Mouse (Mus musculus) adrenal gland, postnatal 4 days (tissue): ENCODE data around the gene Btf3l4. TPM values are rescaled to one million over a fixed set of nuclear protein-coding genes. Genes with fewer than 3 reads are reported as not detected.

Experiments
- DNase-seq, 2 experiments: peaks; one replicate each; pipeline ENCODE4 v3.0.0; 2021 to 2022; ENCODE audit warnings: low spot score in 2 of 2, mixed read lengths in 2 of 2
- total RNA-seq, 2 experiments: library from RNA; stranded (reverse); gene quantifications; 2 replicates each; pipeline ENCODE4 v1.2.3; 2021

Btf3l4 gene
- total RNA-seq, 2 experiments from 2014 or later: 144 to 146 TPM

DNA sequence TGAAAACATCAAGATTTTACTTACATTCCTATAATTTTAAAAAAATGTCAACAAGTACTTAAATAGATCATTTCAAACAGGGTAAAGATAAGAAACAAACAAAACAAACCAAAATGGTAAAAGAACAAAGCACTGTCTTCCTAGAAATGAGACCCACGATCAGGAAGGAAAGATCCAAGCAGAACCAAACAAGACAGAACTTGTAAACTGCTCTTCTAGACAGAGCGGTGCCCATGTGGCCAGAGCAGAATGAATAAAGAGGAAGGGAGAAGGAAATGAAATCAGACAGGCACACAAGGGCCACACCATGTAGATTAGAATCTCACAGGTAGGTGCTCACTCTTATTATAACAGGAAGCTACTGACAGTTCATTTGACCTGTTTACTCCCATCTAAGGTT lies 6.8 kb downstream of the Btf3l4 start:
- no peak for DNase-seq

DNA sequence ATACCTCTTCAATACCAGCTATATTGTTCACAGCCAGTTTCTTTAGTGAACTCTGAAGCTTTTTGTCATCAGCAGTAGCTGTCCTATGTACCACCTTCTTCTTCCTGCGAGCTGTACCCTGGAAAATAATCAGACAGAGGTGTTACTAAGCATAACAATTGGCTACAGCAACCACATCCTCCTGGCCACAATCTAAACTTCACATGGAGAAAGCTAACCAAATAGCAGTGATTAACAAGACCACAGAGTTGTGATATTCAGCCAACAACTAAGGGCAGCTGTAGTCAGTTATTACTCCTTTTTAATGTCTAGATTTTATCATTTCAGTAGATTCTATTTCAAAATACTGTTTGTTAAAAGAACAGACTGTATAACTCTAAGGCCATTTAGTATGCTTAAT lies 7.3 kb downstream of the Btf3l4 start:
- DNase-seq: no peak

DNA sequence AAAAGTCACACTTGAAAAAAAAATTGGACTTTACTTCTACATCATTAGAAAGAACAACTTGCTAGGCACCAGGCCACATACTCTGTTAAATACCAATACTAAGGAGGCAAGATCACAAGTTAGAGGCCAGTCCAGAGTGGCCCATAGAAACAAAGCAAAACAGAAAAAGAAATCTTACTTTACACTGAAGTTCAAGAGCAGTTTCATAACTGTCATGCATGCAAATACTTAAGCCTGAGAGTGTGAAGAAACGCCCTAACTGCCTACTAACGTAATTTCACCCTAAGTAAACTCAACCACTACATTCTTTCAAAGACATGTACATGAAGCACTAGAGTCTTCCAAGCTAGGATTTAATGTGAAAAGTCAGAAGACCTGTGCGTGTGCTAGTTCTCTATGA lies 7.7 kb downstream of the Btf3l4 start:
- no peak for DNase-seq

DNA sequence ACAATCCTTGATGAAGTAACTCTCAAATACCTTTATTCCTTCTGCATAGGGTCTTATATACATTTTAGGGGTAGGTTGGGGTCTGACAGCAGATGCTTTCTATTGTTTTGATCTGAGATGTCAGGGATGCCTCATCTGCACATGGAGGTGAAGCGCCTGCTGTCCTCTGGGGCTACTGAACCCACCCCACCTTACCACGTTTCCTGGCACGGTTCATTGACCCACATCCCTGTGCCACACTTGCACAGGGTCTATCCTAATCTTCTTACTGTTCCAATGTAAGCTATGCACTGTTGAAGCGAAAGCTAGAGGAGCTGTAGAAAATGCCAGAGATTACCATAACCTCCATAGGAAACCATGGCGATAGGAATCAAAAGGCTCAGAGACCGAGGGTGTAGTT lies 21.9 kb downstream of the Btf3l4 start:
- no peak for DNase-seq

DNA sequence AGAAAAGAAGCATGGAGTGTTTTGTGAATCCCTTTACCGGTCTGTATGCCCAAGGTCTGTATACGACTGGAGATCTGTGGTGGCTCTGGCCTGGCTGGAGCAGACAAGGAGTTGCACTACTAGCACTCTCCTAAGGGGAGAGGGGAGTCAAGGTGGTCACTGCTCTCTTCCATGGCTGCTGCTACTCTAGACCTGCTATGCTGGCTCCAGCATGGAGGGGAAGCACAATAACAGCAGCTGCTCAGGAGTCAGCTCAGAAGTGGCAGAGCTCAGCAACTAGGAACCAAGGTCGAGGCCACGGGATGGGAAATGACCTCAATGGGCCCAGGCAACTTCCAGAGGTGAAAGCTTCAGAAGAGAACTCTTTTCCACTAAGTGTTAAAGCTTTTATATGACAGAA lies 22.3 kb downstream of the Btf3l4 start:
- no peak for DNase-seq

DNA sequence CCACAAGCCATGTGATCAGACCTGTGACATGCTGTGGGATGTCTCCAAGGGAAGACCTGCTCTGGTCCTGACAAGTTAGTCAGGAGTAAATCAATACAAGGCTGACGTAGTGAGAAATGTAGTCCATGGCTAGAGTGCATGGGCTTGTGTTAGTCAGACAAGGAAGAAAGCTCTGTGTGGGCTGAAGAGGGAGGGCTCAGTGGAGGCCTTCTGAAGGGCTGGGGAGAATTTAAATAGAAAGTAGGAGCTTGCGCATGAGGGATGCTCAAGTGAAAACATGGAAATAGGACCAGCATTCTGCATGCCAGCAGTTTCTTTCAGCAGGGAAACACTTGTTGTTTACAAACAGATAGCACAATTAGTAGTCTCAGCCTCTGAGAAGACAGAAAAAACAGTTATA lies 29.9 kb downstream of the Btf3l4 start:
- no peak for DNase-seq

DNA sequence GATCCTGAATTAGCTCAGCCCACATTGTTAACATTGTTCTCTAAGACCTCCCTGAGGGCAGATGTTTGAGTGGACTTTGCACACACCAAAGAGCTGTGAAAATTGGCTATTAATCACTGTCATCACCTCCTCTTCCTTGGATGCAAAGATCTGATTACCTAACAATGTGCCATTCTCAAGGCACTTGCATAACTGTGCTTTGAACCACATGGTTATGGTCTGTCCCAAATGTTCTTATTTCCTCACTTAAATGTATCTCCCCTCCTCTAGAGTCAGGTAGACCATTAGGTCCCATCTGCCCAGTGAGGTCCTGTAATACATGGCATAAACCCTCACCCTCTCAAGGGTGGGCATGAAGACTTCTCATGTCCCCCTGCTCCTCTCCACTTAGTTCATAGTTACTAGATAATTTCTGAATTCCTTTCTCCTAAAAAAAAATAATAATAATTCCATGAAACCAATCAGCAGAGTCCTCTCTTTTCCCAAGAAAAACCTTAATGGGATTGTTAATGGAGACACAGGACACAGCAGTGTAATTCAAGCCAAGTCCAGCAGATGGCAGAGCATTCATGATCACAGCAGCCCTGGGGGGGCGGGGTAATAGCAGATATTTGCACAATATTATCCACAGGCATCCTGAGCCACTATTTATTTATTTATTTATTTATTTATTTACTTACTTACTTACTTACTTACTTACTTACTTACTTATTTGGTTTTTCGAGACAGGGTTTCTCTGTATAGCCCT lies 35.2 kb downstream of the Btf3l4 start:
- peak; percentile 28 to 45 for DNase-seq

DNA sequence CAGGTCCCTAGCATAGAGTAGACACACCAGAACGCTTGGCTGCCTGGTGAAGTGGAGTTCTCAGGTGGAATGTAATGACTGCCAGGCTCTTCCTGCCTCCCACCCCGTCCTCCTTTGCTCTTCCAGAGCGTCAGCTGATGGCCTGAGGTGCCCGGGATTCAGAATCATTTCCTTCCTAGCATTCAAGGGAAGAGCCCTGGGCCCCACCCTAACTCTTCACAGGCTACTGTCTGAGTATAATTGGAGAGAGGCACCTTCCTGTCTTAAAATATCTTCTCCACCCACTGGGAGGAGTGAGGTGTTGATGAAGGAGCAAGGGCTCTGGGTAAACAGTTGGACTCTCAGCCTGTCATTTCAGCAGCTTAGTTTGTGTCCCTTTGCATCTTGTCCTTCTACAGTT lies 36.7 kb downstream of the Btf3l4 start:
- DNase-seq: no peak

DNA sequence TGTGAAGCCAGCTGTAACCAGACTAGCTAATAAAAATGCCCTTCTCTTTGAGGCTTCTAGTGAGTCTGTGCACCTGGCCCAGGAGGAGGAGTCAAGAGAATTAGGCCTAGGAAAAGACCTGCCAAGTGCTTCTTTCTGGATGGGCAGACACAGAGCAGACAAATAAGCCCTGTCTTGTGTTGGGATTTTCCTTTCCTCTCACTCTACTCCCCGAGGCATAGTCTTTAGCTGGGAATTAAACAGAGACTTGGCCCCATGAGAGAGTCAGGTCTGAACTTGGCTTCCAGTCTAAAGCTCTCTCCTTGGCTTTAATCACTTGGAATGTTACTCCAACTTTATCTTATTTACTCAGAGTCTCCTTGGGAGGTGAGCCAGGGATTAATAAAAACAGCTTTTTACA lies 39.5 kb downstream of the Btf3l4 start:
- no peak for DNase-seq

DNA sequence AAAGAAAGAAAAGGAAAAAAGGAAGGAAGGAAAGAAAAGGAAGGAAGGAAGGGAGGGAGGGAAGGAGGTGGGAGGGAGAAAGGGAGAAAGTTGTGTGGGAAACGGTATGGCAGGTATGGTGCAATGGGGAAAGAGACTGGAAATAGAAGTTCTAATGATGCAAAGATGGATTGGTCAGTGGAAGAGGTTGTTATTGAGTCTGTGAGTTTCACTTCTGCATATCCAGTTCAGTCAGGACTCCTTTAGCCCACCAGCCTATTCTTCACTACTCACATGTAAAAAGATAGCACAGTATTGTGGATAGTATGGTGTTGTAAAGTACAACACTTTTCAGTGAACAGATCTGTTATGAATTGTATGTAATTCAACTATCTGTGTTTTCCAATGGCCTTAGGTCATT lies 42.9 kb downstream of the Btf3l4 start:
- DNase-seq: no peak

DNA sequence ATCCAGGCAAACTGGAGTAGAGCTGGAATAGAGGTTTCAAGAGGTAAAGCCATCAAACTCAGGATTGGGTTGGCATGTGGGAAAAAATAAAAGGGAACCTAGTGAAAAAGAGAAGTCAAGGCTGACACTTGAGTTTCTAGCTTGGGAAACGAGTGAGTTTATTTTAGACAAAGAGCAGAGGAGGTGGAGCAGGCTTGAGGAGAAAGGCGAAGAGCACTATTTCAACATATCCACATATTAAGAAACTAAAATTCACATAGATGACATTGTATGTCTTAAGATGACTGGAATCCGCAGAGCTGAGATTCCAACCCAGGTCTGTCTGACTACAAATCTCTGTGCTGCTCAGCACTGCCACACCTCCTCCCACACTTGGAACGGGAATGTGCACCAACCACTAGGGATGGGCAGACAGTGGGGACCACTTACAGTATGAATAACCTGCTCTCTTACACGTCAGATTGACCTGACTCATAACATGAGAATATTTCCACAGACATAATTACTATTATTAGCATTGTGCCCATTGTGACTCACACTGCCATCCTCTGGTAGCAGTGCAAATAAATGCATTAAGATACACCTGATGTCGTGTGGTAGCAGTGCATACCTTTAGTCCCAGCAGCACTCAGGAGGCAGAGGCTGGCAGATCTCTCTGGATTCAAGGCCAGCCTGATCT lies 44.0 kb downstream of the Btf3l4 start:
- DNase-seq: no peak

DNA sequence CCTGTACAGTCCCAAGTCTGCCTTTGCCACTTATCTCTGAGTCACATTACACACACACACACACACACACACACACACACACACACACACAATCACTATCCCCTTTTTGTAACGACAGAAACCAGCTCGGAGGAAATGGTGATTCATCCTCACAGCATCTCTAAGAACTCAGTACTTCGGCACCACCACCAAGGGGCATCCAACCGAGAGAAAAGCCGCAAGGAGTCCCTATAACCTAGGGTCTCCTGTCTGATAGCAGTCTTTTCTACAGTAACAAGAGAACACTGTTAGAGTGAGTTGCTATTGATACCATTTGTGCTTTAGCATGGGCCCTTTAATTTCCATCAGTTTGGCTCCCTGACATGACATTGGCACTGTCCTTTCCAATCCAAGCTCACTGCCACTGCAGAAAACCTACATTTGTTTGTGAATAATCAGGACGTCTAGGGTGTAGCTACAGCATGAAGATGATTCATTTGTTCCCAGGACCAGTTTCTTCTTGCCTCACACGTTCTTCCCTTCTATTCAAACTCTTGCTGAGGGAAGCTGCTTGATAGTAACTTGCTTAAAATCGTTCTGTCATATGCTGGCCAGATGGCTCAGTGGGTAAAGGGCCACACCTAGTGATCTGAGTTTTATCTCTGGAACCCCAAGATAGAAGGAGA lies 50.9 kb downstream of the Btf3l4 start:
- DNase-seq: no peak

DNA sequence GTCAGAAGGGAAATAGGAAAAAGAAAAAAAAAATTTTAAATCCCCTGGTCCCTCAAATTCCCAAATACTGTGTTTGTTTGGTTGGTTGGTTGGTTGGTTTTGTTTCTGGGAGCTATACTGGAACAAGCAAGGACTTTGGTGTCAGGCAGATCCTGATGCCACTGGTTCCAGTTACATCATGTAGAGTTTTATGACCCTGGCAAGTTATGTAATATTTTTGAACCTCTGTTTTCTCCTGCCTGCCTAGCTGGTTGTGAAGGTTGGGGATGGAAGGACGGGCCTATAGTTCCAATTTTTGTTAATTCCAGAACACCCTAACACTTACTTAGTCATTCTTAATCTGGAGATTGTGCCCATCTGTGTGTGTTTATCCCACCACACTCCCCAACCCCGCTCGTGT lies 51.8 kb downstream of the Btf3l4 start:
- DNase-seq: no peak

DNA sequence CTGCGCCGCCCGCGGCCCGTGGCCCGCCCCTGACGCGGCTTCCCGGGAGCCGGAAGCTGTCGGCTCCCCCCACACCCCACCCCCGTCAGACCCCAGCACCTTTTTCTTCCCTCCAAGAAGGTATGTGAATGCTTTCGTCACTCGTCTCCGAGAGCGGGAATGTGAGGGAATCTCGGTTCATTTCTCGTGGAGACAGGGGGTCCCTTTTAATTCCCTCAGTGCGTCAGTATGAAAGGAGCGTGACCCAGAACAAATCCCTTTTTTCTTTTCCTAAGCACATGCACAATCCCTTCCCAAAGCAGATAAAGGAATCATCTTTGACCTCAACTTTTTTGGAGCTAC lies 52.6 kb downstream of the Btf3l4 start:
- no peak for DNase-seq

DNA sequence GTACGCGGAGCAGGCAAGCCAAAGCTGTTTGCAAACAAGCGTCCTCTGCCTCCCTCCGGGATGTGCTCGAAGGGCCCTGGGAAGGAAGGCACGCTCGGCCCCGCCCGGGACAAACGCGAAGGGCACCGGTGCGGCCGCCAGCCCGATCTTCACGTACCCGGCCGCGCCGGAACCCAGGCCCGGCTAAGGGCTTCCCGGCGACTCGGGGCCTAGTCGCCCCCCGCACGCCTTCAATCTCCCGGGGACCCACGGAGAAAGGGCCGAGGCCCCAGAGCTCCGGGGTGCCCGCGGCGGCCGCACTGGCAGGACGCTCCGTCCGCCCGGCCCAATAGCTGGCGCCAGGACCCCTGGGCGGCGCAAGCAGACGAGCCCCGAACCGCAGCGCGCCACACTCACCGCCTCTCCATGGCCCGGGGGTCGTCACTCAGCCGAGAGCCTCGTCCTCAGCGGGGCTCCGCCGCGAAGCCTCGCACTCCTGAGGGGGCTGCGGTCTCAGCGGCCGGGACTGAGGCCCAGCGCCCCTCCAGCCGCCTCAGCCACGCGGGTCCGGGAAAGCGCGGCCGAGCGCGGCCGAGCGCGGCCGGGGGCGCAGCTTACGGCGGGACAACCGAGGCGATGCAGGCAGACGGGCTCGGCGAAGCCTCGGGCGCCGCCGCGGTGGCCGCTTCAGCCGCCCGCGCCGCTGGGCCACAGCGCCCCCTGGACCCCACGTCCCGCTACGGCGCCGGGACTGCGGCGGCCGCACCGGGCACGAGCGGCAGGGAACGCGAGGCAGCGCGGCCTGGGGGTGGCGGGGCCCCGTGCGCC lies 53.2 kb downstream of the Btf3l4 start, which contains the start of gene Zfyve9:
Zfyve9 (minus strand) TSS at position 742 of the 807 bp plus-strand sequence.
- DNase-seq: peak; percentile 50 to 66

DNA sequence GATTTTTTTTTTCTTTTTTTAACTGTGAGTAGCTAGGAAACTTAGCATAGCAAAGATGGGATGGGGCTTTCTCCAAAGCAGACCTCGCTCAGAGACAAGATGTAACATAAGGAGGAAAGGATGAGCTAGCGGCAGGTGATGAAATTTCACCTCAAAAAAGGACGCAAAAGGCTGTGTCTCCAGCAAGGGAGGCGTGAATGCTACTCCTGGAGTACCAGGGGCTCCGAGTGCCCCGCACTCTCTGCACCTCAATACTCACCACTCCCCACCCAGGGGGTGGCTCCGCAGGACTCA lies 53.7 kb downstream of the Btf3l4 start:
- DNase-seq: no peak

DNA sequence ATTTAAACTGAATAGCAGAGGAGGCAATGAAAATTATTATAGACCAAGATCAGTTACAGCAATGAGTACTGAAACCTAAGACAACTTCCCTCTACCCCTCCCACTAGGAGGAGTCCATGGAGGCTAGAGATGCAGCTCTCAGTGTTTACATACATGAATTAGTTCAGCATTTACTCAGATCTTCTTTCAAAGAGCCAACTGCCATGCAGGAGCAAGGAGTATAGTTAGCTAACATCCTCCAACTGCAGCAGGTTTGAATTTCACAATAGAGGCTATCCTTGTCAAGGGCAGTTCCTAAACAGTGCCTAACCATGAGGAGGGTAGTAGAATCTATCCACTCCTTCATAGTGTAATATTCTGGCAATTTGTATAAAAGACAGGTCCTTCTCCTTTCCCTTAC lies 64.9 kb downstream of the Btf3l4 start:
- DNase-seq: no peak

Other genes starting within 250 kb of the Btf3l4 start
- 10 to 100 TPM; 64.0 to 70.8 TPM for gene Cc2d1b, start 213.7 kb downstream of the Btf3l4 start, total RNA-seq
- 1 to 10 TPM; 1.7 to 2.0 TPM for gene 3110021N24Rik, start 114.0 kb downstream of the Btf3l4 start, total RNA-seq
- gene Zfyve9, start 52.8 kb downstream of the Btf3l4 start, total RNA-seq: 10 to 100 TPM; 27.1 to 27.8 TPM
- 10 to 100 TPM; 81.4 to 82.4 TPM for gene Txndc12, start 987 bp upstream of the Btf3l4 start, total RNA-seq
- 10 to 100 TPM; 26.3 to 26.9 TPM for gene Kti12, start 14.2 kb upstream of the Btf3l4 start, total RNA-seq
- gene A730015C16Rik, start 15.0 kb upstream of the Btf3l4 start, total RNA-seq: under 1 TPM; 0.25 to 0.34 TPM
- gene Rab3b, start 45.4 kb upstream of the Btf3l4 start, total RNA-seq: 10 to 100 TPM; 71.4 to 76.1 TPM
- gene Nrd1, start 167.0 kb upstream of the Btf3l4 start, total RNA-seq: 100 to 1,000 TPM; 112 to 117 TPM